Mouse (Mus musculus) left cerebral cortex, postnatal 25 days (tissue): Measurements from ENCODE around the gene Kank2. TPM values are rescaled to one million over a fixed set of nuclear protein-coding genes. Genes with fewer than 3 reads are reported as not detected.
A peak's percentile ranks its signal among the peaks of the same experiment; 100 is the strongest.

Experiments
- DNase-seq, 2 experiments: peaks; one replicate each; pipeline ENCODE4 v3.0.0; 2022; ENCODE audit warnings: low spot score in 2 of 2, mixed read lengths in 1 of 2
- intact Hi-C: fragments of 180-260 bp; cut with DNase I; formaldehyde crosslinking; loops from one replicate; pipeline ENCODE4 v1.15.1; 2025
- microRNA-seq, 2 experiments: library from miRNA; unstranded; fragments of <30 nt; microRNA quantifications; one replicate each; pipeline ENCODE4 v1.2.0; 2022
- total RNA-seq, 2 experiments: library from RNA; stranded (reverse); gene quantifications; 2 replicates each; pipeline ENCODE4 v1.2.3; 2021

Kank2 gene
- total RNA-seq, 2 experiments from 2014 or later: 7.4 to 7.5 TPM

GRCm38 (mm10) chr9:21728261-21728832 lies 70.2 kb downstream of the Kank2 start:
- no peak for DNase-seq
- intact Hi-C loops: no loop called here

GRCm38 (mm10) chr9:21726218-21726975 lies 72.1 kb downstream of the Kank2 start:
- DNase-seq: no peak
- intact Hi-C loops: no loop called here

GRCm38 (mm10) chr9:21725224-21726121 lies 73.1 kb downstream of the Kank2 start:
- intact Hi-C loops: no loop called here
- no peak for DNase-seq

DNA sequence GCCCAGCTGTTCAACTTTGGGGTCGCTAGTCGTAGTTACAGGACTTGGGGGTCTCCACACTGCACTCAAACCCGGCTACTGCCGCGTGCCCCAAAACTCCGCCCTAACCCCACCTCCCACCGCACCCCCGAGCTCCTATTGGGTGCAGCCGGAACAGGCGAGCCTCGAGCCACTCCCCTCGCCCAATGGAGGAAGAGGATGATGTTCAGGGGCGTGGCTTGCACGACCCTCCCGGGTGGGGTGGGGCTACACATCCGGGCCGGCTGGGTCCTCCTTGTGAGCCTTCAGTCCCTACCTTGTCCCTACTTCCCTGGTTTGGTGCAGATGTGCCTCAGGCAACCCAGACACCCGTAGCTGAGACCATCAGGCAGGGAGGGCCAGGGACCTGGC lies 74.4 kb downstream of the Kank2 start:
- peak; percentile 90 to 94 for DNase-seq
- intact Hi-C loops: no loop called here

GRCm38 (mm10) chr9:21723377-21724146 lies 75.0 kb downstream of the Kank2 start, which contains the start of gene Ldlr:
Gene Ldlr (plus strand): TSS chr9:21723483.
- DNase-seq: peak; percentile 73 to 84
- intact Hi-C loops: no loop called here

GRCm38 (mm10) chr9:21721036-21721435 lies 77.5 kb downstream of the Kank2 start:
- no peak for DNase-seq
- intact Hi-C loops: no loop called here

DNA sequence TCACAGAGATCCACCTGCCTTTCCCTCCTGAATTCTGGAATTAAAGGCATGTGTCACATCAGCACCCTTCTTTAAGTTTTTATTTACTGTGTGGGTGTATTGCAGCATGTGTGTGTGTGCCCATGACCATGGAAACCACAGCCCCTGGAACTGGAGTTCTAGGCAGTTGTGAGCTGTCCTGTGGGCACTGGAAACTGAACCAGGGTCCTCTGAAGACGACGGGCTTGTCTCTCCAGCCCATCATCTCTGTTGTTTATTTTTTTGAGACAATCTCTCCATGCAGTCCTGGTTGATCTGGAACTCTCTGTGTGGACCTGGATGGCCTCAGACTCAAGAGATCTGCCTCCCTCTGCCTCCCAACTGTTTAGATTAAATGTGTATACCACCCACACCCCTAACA lies 81.5 kb downstream of the Kank2 start:
- intact Hi-C loops: no loop called here
- DNase-seq: no peak

Small RNA genes lying within 50 kb of the gene (microRNA-seq; reads per million reads assigned to microRNA genes)
- gene Mir7083: 8.4 to 8.7 reads per million in 2 experiments

Other genes with a start within 250 kb of the Kank2 start
- 10 to 100 TPM; 45.5 to 48.2 TPM for gene Timm29, start 206.0 kb downstream of the Kank2 start, total RNA-seq
- gene Yipf2, start 205.9 kb downstream of the Kank2 start, total RNA-seq: 10 to 100 TPM; 18.1 to 19.4 TPM
- gene Smarca4, start 182.6 kb downstream of the Kank2 start, total RNA-seq: 100 to 1,000 TPM; 117 to 118 TPM
- 10 to 100 TPM; 15.4 to 16.4 TPM for gene Ldlr, start 75.3 kb downstream of the Kank2 start, total RNA-seq
- 1 to 10 TPM; 1.6 to 1.7 TPM for gene Spc24, start 38.4 kb downstream of the Kank2 start, total RNA-seq
- not detected for gene Angptl8, start 36.8 kb upstream of the Kank2 start, total RNA-seq
- gene Dock6, start 53.9 kb upstream of the Kank2 start, total RNA-seq: 10 to 100 TPM; 15.7 to 16.3 TPM
- 10 to 100 TPM; 15.4 to 17.5 TPM for gene Rab3d, start 119.4 kb upstream of the Kank2 start, total RNA-seq
- 10 to 100 TPM; 13.7 to 16.5 TPM for gene Ccdc159, start 128.7 kb upstream of the Kank2 start, total RNA-seq
- gene Tmem205, start 128.8 kb upstream of the Kank2 start, total RNA-seq: 10 to 100 TPM; 31.5 to 39.3 TPM
- gene Plppr2, start 138.3 kb upstream of the Kank2 start, total RNA-seq: 100 to 1,000 TPM; 203 to 219 TPM
- 10 to 100 TPM; 14.3 to 15.6 TPM for gene Swsap1, start 157.0 kb upstream of the Kank2 start, total RNA-seq
- gene Epor, start 164.8 kb upstream of the Kank2 start, total RNA-seq: 1 to 10 TPM; 7.9 to 8.9 TPM
- gene Rgl3, start 190.7 kb upstream of the Kank2 start, total RNA-seq: 1 to 10 TPM; 1.8 to 2.0 TPM
- 1 to 10 TPM; 8.2 to 9.1 TPM for gene Ccdc151, start 203.9 kb upstream of the Kank2 start, total RNA-seq
- 10 to 100 TPM; 97.0 to 98.1 TPM for gene Prkcsh, start 204.1 kb upstream of the Kank2 start, total RNA-seq